ENCODE assay signal across 8 mouse cellular contexts in genomic region chr7:73376101-73377001, GRCm38 (mm10). TPM values are rescaled to one million over a fixed set of nuclear protein-coding genes. Genes with fewer than 3 reads are reported as not detected.
A peak's percentile ranks its signal among the peaks of the same experiment; 100 is the strongest.
DNase-seq lines count a peak whose midpoint lies in the region; ATAC-seq and TF ChIP-seq lines count a peak whose summit lies in the region.

No protein-coding gene starts in this region.

- peak overlapping the region; percentile 94 for H3K9ac ChIP-seq in heart, adult 2 months (ENCODE audit: low read depth, low read length)
- peak overlapping the region; percentile 97 for H3K9ac ChIP-seq in midbrain, embryonic 11.5 days (ENCODE audit: low read length)
- peak overlapping the region; percentile 85 for H3K9ac ChIP-seq in stomach, embryonic 16.5 days (ENCODE audit: low read length)

- DNase-seq in urinary bladder, postnatal 14 days (ENCODE audit: low spot score), result peak; percentile 65
- no peak for DNase-seq in urinary bladder, adult 2 months (ENCODE audit: low spot score)
- peak; percentile 97 for DNase-seq in embryo, embryonic 10 days (ENCODE audit: low spot score)
- peak; percentile 62 to 64 for DNase-seq in heart, adult 2 months
- peak; percentile 35 for DNase-seq in kidney, adult 11 months
- peak; percentile 53 to 70 for DNase-seq in left cerebral cortex, postnatal 36 days (ENCODE audit: low spot score in 2 of 2)
- DNase-seq in midbrain, embryonic 11.5 days (ENCODE audit: low spot score, missing footprints), result peak; percentile 99

- peaks cover 2% of the 10 kb centered on the region; the same call in 1 of the 2 replicates for H3K36me3 ChIP-seq in heart, adult 2 months (ENCODE audit: control insufficient read depth, insufficient read depth, low read length)
- no peaks in the 10 kb centered on the region for H3K36me3 ChIP-seq in midbrain, embryonic 11.5 days (ENCODE audit: control insufficient read depth, insufficient read depth, low read length)
- H3K36me3 ChIP-seq in stomach, embryonic 16.5 days (ENCODE audit: control insufficient read depth, insufficient read depth, low read length), result no peaks in the 10 kb centered on the region

- under 1% methylated on average over 39 of the region's 39 CpGs for WGBS in heart, adult 2 months
- WGBS in midbrain, embryonic 11.5 days, result under 1% methylated on average over 39 of the region's 39 CpGs
- WGBS in stomach, embryonic 16.5 days, result under 1% methylated on average over 39 of the region's 39 CpGs

- intact Hi-C loops in heart, adult 2 months (cut with DNase I), result loop anchor here (2.0 to 10.0 kb wide), 4 partner anchors 46 to 352 kb away; no protein-coding TSS in a partner anchor
- intact Hi-C loops in left cerebral cortex, postnatal 36 days (cut with DNase I), result loop anchor here (1.0 to 10.0 kb wide), 8 partner anchors 23 to 976 kb away; no protein-coding TSS in a partner anchor

- no peak for TF ChIP-seq POLR2A in heart, adult 2 months (IDR thresholded peaks at IDR 0.05; ENCODE audit: insufficient read depth, low read depth, low read length)

- H3K79me2 ChIP-seq in heart, adult 2 months (replicated peaks; ENCODE audit: control insufficient read depth, insufficient read depth, low read length), result no peaks in the 10 kb centered on the region

- H3K4me3 ChIP-seq in heart, adult 2 months, result peak overlapping the region; percentile 67
- H3K4me3 ChIP-seq in midbrain, embryonic 11.5 days (ENCODE audit: low read depth, low read length), result peak overlapping the region; percentile 86
- H3K4me3 ChIP-seq in stomach, embryonic 16.5 days (replicated peaks; ENCODE audit: low read length), result peak overlapping the region; percentile 71

- ATAC-seq in midbrain, embryonic 11.5 days (ENCODE audit: low FRiP score), result peak; percentile 16; the same call in 1 of the 2 replicates
- ATAC-seq in stomach, embryonic 16.5 days (ENCODE audit: insufficient read depth, low FRiP score), result peak; percentile 24; the same call in 1 of the 2 replicates

- H3K4me1 ChIP-seq in heart, adult 2 months (ENCODE audit: control insufficient read depth, insufficient read depth, low read length), result peaks cover 5% of the 10 kb centered on the region
- H3K4me1 ChIP-seq in midbrain, embryonic 11.5 days (ENCODE audit: control insufficient read depth, insufficient read depth, low read length), result peaks cover 55% of the 10 kb centered on the region
- H3K4me1 ChIP-seq in stomach, embryonic 16.5 days (ENCODE audit: control insufficient read depth, insufficient read depth, low read length), result peaks cover 30% of the 10 kb centered on the region

- H3K27ac ChIP-seq in heart, adult 2 months, result peak overlapping the region; percentile 75
- H3K27ac ChIP-seq in midbrain, embryonic 11.5 days (ENCODE audit: low read depth, low read length), result peak overlapping the region; percentile 95
- H3K27ac ChIP-seq in stomach, embryonic 16.5 days (ENCODE audit: low read length), result peak overlapping the region; percentile 88

- peak overlapping the region; percentile 64 for H3K4me2 ChIP-seq in midbrain, embryonic 11.5 days
- H3K4me2 ChIP-seq in stomach, embryonic 16.5 days (ENCODE audit: low read depth, low read length), result peak overlapping the region; percentile 95

- H3K9me3 ChIP-seq in midbrain, embryonic 11.5 days (ENCODE audit: control insufficient read depth, low read length), result no peaks in the 10 kb centered on the region
- H3K9me3 ChIP-seq in stomach, embryonic 16.5 days (replicated peaks; ENCODE audit: control insufficient read depth, low read length), result no peaks in the 10 kb centered on the region

- no peaks in the 10 kb centered on the region for H3K27me3 ChIP-seq in heart, adult 2 months (ENCODE audit: control insufficient read depth, insufficient read depth, low read length)
- peaks cover 4% of the 10 kb centered on the region; the same call in 1 of the 2 replicates for H3K27me3 ChIP-seq in midbrain, embryonic 11.5 days (ENCODE audit: control insufficient read depth, insufficient read depth, low read length)
- H3K27me3 ChIP-seq in stomach, embryonic 16.5 days (ENCODE audit: control insufficient read depth, insufficient read depth, low read length), result 0 out of 2 replicates have a peak, but pooled peaks cover 8% of the 10 kb centered on the region

- peak; percentile 87 for TF ChIP-seq CTCF in heart, adult 2 months (IDR thresholded peaks at IDR 0.05)

- 0 out of 2 replicates have a peak, but pooled peaks have one; percentile 17 for TF ChIP-seq EP300 in heart, adult 2 months (IDR thresholded peaks at IDR 0.05; ENCODE audit: insufficient read depth, low read depth, low read length)

RNA-seq across cellular contexts. Expression of gene Rgma, which starts 1.0 kb away (rescaled TPM):
- 7.2 and 18.5 TPM in 2 replicates for polyA plus RNA-seq in urinary bladder, adult 2 months (2012; rRNA removed)
- total RNA-seq in heart, adult 2 months (2021), result 10 to 100 TPM; 54.6 to 83.7 TPM
- polyA plus RNA-seq in heart, adult 2 months (2012; rRNA removed), result 27.4 and 28.7 TPM in 2 replicates
- total RNA-seq in left cerebral cortex, postnatal 36 days (2021), result 10 to 100 TPM; 59.0 to 64.1 TPM
- 43.9 and 47.5 TPM in 2 replicates for polyA plus RNA-seq in midbrain, embryonic 11.5 days (2014; fragmentation: Nextera tagmentation; extraction: Ambion mirVana)
- 10.7 and 11.7 TPM in 2 replicates for polyA plus RNA-seq in stomach, embryonic 16.5 days (2015; fragmentation: Nextera tagmentation; extraction: Ambion mirVana)
